In genomic region chr8:117379131-117379530, GRCm38 (mm10) we compare ENCODE assay signal across 8 mouse cellular contexts.
A peak's percentile ranks its signal among the peaks of the same experiment; 100 is the strongest.
DNase-seq lines count a peak whose midpoint lies in the region; ATAC-seq and TF ChIP-seq lines count a peak whose summit lies in the region.

No protein-coding gene starts in this region.

- intact Hi-C loops in left cerebral cortex, postnatal 14 days (cut with DNase I), result loop anchor here (2.0 to 5.0 kb wide), 2 partner anchors 122 to 157 kb away; partner anchors contain the start of gene Cmip

- 50% methylated on average over 10 of the region's 10 CpGs for WGBS in kidney, embryonic 15.5 days
- WGBS in intestine, postnatal 0 days, result 60% methylated on average over 10 of the region's 10 CpGs
- WGBS in midbrain, embryonic 14.5 days, result 58% methylated on average over 10 of the region's 10 CpGs
- WGBS in stomach, embryonic 16.5 days, result 67% methylated on average over 10 of the region's 10 CpGs

- H3K9me3 ChIP-seq in kidney, embryonic 15.5 days (replicated peaks), result no peaks in the 10 kb centered on the region
- no peaks in the 10 kb centered on the region for H3K9me3 ChIP-seq in intestine, postnatal 0 days (ENCODE audit: control insufficient read depth)
- H3K9me3 ChIP-seq in midbrain, embryonic 14.5 days (ENCODE audit: control insufficient read depth, low read length), result no peaks in the 10 kb centered on the region
- H3K9me3 ChIP-seq in stomach, embryonic 16.5 days (replicated peaks; ENCODE audit: control insufficient read depth, low read length), result peaks cover under 1% of the 10 kb centered on the region; the same call in 1 of the 2 replicates

- no peak; the same call in 1 of the 2 replicates for ATAC-seq in kidney, embryonic 15.5 days (replicated peaks; ENCODE audit: low FRiP score)
- no peak for ATAC-seq in intestine, postnatal 0 days
- 0 out of 2 replicates have a peak, but pooled peaks have one; percentile 25 for ATAC-seq in midbrain, embryonic 14.5 days (ENCODE audit: low FRiP score, low TSS enrichment)
- 0 out of 2 replicates have a peak, but pooled peaks have one; percentile 35 for ATAC-seq in stomach, embryonic 16.5 days (ENCODE audit: insufficient read depth, low FRiP score)

- H3K4me1 ChIP-seq in kidney, embryonic 15.5 days, result peaks cover 16% of the 10 kb centered on the region
- H3K4me1 ChIP-seq in intestine, postnatal 0 days (replicated peaks; ENCODE audit: control insufficient read depth, insufficient read depth, low read length), result no peaks in the 10 kb centered on the region
- peaks cover 9% of the 10 kb centered on the region; the same call in 1 of the 2 replicates for H3K4me1 ChIP-seq in midbrain, embryonic 14.5 days (ENCODE audit: control insufficient read depth, insufficient read depth, low read length)
- H3K4me1 ChIP-seq in stomach, embryonic 16.5 days (ENCODE audit: control insufficient read depth, insufficient read depth, low read length), result no peaks in the 10 kb centered on the region; the same call in 1 of the 2 replicates

- no peak overlapping the region for H3K4me3 ChIP-seq in kidney, embryonic 15.5 days (replicated peaks)
- no peak overlapping the region for H3K4me3 ChIP-seq in intestine, postnatal 0 days (ENCODE audit: low read depth, low read length)
- no peak overlapping the region for H3K4me3 ChIP-seq in midbrain, embryonic 14.5 days (replicated peaks; ENCODE audit: low read depth, low read length)
- H3K4me3 ChIP-seq in stomach, embryonic 16.5 days (replicated peaks; ENCODE audit: low read length), result no peak overlapping the region

- H3K4me2 ChIP-seq in kidney, embryonic 15.5 days, result no peak overlapping the region
- H3K4me2 ChIP-seq in intestine, postnatal 0 days (replicated peaks; ENCODE audit: low read depth), result no peak overlapping the region
- H3K4me2 ChIP-seq in midbrain, embryonic 14.5 days (ENCODE audit: low read length), result no peak overlapping the region
- no peak overlapping the region for H3K4me2 ChIP-seq in stomach, embryonic 16.5 days (ENCODE audit: low read depth, low read length)

- no peak overlapping the region for H3K9ac ChIP-seq in kidney, embryonic 15.5 days
- no peak overlapping the region for H3K9ac ChIP-seq in intestine, postnatal 0 days (ENCODE audit: low read depth, low read length)
- H3K9ac ChIP-seq in midbrain, embryonic 14.5 days (replicated peaks; ENCODE audit: low read length), result no peak overlapping the region
- H3K9ac ChIP-seq in stomach, embryonic 16.5 days (ENCODE audit: low read length), result no peak overlapping the region

- TF ChIP-seq CTCF in intestine, postnatal 0 days (IDR thresholded peaks at IDR 0.05; ENCODE audit: low read depth), result peak; percentile 72

- H3K27me3 ChIP-seq in kidney, embryonic 15.5 days, result no peaks in the 10 kb centered on the region
- no peaks in the 10 kb centered on the region for H3K27me3 ChIP-seq in intestine, postnatal 0 days (replicated peaks; ENCODE audit: control insufficient read depth, insufficient read depth, low read length)
- H3K27me3 ChIP-seq in midbrain, embryonic 14.5 days (ENCODE audit: control insufficient read depth, insufficient read depth, low read length), result no peaks in the 10 kb centered on the region
- no peaks in the 10 kb centered on the region for H3K27me3 ChIP-seq in stomach, embryonic 16.5 days (ENCODE audit: control insufficient read depth, insufficient read depth, low read length)

- H3K36me3 ChIP-seq in kidney, embryonic 15.5 days, result peaks cover 24% of the 10 kb centered on the region
- H3K36me3 ChIP-seq in intestine, postnatal 0 days (ENCODE audit: control insufficient read depth, insufficient read depth), result peaks cover 23% of the 10 kb centered on the region; the same call in 1 of the 2 replicates
- H3K36me3 ChIP-seq in midbrain, embryonic 14.5 days (ENCODE audit: control insufficient read depth, insufficient read depth, low read length), result peaks cover 5% of the 10 kb centered on the region; the same call in 1 of the 2 replicates
- 0 out of 2 replicates have a peak, but pooled peaks cover 2% of the 10 kb centered on the region for H3K36me3 ChIP-seq in stomach, embryonic 16.5 days (ENCODE audit: control insufficient read depth, insufficient read depth, low read length)

- DNase-seq in kidney, adult 11 months, result peak; percentile 56
- DNase-seq in embryo, embryonic 10 days (ENCODE audit: low spot score), result peak; percentile 69
- DNase-seq in gastrocnemius, postnatal 25 days, result peak; percentile 73
- DNase-seq in left cerebral cortex, postnatal 14 days (ENCODE audit: low spot score in 2 of 2), result peak; percentile 73 to 83
- DNase-seq in midbrain, embryonic 14.5 days, result peak; percentile 61

- no peak overlapping the region for H3K27ac ChIP-seq in kidney, embryonic 15.5 days
- H3K27ac ChIP-seq in intestine, postnatal 0 days (ENCODE audit: low read depth, low read length), result no peak overlapping the region
- H3K27ac ChIP-seq in midbrain, embryonic 14.5 days (replicated peaks; ENCODE audit: low read depth, low read length), result peak overlapping the region; percentile 32; the same call in 1 of the 2 replicates
- H3K27ac ChIP-seq in stomach, embryonic 16.5 days (ENCODE audit: low read length), result no peak overlapping the region

Comparison
In these comparisons a context has a peak if more than half of its experiments do, and no peak if none do; other contexts are left out.
1. ATAC-seq: peak in midbrain, embryonic 14.5 days (single experiment) and stomach, embryonic 16.5 days (single experiment); none in kidney, embryonic 15.5 days (single experiment) and intestine, postnatal 0 days (single experiment).
2. Peak in every context shown above with its lines, with median percentiles within 50 percentile points of each other: DNase-seq.